Mouse (Mus musculus): Measurements from ENCODE around the gene Nudt3. TPM values are rescaled to one million over a fixed set of nuclear protein-coding genes. Genes with fewer than 3 reads are reported as not detected.

Nudt3 gene
- total and polyA plus RNA-seq, 3 experiments: 54.4 to 69.2 (median 58.3) TPM

DNA sequence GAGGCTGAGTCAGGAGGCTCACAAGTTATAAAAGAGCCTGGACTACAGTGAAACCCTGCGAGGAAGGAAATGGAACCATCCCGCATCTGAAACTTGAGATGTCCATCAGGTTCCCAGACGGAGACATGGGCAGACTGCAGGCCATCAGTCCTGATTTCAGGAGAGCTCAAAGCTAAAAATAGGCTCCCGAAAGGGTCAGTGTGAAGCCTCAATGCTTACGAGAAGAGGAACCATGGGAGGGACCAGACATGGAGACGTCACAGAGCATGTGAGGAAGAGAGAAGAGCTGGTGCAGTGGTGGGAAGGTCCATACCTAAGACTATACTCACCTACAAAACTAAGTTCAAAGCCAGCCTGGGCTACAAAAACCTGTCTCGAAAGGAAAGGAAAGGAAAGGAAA is 7.9 kb downstream of the Nudt3 start:
- Histone ChIP-seq H3K27me3 (replicated peaks) (no peaks in the 10 kb centered on the region), H3K4me2 (ENCODE audit: insufficient read depth, low read depth, poor library complexity, severe bottlenecking) (no peak overlapping the region), H3K4me1 (ENCODE audit: control insufficient read depth in 1 of 2, insufficient read depth in 2 of 2) (peaks cover 0 to 26% of the 10 kb centered on the region in 2 experiments; a peak in 2 of 4 replicates), H3K9me3 (replicated peaks; ENCODE audit: low read length) (peaks cover 7% of the 10 kb centered on the region), H3K9ac (ENCODE audit: insufficient read depth, low read depth) (no peak overlapping the region), H3K36me3 (replicated peaks in 1 of 2; ENCODE audit: control insufficient read depth in 1 of 2, insufficient read depth in 1 of 2, low read length in 1 of 2) (peaks cover 13 to 83% of the 10 kb centered on the region in 2 experiments), H3K27ac (ENCODE audit: insufficient read depth, low read depth) (no peak overlapping the region), H3K4me3 (replicated peaks in 1 of 3; ENCODE audit: low read depth in 2 of 3, low read length in 2 of 3, poor library complexity in 1 of 3) (no peak overlapping the region), H3K79me2 (replicated peaks; ENCODE audit: control insufficient read depth, extremely low read depth, insufficient read depth, poor library complexity, severe bottlenecking) (peaks cover 49% of the 10 kb centered on the region)
- no peak for DNase-seq (ENCODE audit: extremely low read depth)
- TF ChIP-seq RCOR1 (conservative IDR thresholded peaks at IDR 0.05; ENCODE audit: low read depth, low read length) (no peak), MAX (IDR thresholded peaks at IDR 0.05; ENCODE audit: low read length) (no peak), ZNF384 (IDR thresholded peaks at IDR 0.05; ENCODE audit: low read depth, low read length) (no peak), BHLHE40 (IDR thresholded peaks at IDR 0.05; ENCODE audit: low read depth, low read length) (no peak), SMC3 (IDR thresholded peaks at IDR 0.05; ENCODE audit: low read depth, low read length) (no peak), MEF2A (IDR thresholded peaks at IDR 0.05; ENCODE audit: borderline replicate concordance, low read depth, low read length) (no peak), ETS1 (conservative IDR thresholded peaks at IDR 0.05; ENCODE audit: low read depth, low read length) (no peak), GABPA (IDR thresholded peaks at IDR 0.05; ENCODE audit: insufficient replicate concordance, low read depth, low read length) (no peak)
- dilution Hi-C loops (cut with MboI; ENCODE audit: extremely low pct_ligation_motif_present, extremely low pct_unique_long_range_greater_than_20kb, low sequenced_read_pairs) (no loop called here), in situ Hi-C loops (cut with MboI; ENCODE audit: low pct_ligation_motif_present, low pct_unique_long_range_greater_than_20kb, low sequenced_read_pairs) (no loop called here)

DNA sequence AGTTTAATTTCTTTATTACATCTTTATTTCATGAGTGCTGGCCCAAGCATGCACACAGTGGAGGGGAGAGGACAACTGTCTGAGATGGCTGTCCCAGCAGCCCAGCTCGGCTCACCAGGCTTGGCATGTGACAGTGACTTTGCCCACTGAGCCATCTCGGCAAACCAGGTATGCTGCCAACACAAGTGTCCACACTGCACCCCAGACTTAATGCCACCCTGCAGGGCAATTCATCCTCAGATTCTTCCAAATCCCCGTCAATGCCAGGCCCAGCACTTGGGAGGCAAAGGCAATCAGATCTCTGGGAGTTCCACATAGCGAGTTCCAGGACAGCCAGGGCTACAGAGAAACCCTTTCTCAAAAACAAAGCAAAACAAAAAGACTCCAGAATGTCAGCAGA is 10.3 kb downstream of the Nudt3 start:
- Histone ChIP-seq H3K4me3 (replicated peaks in 1 of 3; ENCODE audit: low read depth in 2 of 3, low read length in 2 of 3, poor library complexity in 1 of 3) (no peak overlapping the region), H3K79me2 (replicated peaks; ENCODE audit: control insufficient read depth, extremely low read depth, insufficient read depth, poor library complexity, severe bottlenecking) (peaks cover 33% of the 10 kb centered on the region), H3K4me2 (ENCODE audit: insufficient read depth, low read depth, poor library complexity, severe bottlenecking) (no peak overlapping the region), H3K27me3 (replicated peaks) (no peaks in the 10 kb centered on the region), H3K9me3 (replicated peaks; ENCODE audit: low read length) (peaks cover 6% of the 10 kb centered on the region), H3K9ac (ENCODE audit: insufficient read depth, low read depth) (no peak overlapping the region), H3K36me3 (replicated peaks in 1 of 2; ENCODE audit: control insufficient read depth in 1 of 2, insufficient read depth in 1 of 2, low read length in 1 of 2) (peaks cover 15 to 80% of the 10 kb centered on the region in 2 experiments), H3K4me1 (ENCODE audit: control insufficient read depth in 1 of 2, insufficient read depth in 2 of 2) (peaks cover 0 to 16% of the 10 kb centered on the region in 2 experiments; a peak in 2 of 4 replicates), H3K27ac (ENCODE audit: insufficient read depth, low read depth) (no peak overlapping the region)
- dilution Hi-C loops (cut with MboI; ENCODE audit: extremely low pct_ligation_motif_present, extremely low pct_unique_long_range_greater_than_20kb, low sequenced_read_pairs): no loop called here
- in situ Hi-C loops (cut with MboI; ENCODE audit: low pct_ligation_motif_present, low pct_unique_long_range_greater_than_20kb, low sequenced_read_pairs): no loop called here
- no peak for TF ChIP-seq MAFK (IDR thresholded peaks at IDR 0.05; ENCODE audit: insufficient replicate concordance, low read length)
- no peak for TF ChIP-seq MAX (IDR thresholded peaks at IDR 0.05; ENCODE audit: low read length)
- TF ChIP-seq ZMIZ1 (IDR thresholded peaks at IDR 0.05; ENCODE audit: low read depth, low read length): no peak
- no peak for TF ChIP-seq NRF1 (IDR thresholded peaks at IDR 0.05; ENCODE audit: low read depth, low read length)
- TF ChIP-seq SMC3 (IDR thresholded peaks at IDR 0.05; ENCODE audit: low read depth, low read length): no peak
- no peak for TF ChIP-seq HCFC1 (IDR thresholded peaks at IDR 0.05; ENCODE audit: low read depth, low read length)
- no peak for TF ChIP-seq CHD1 (IDR thresholded peaks at IDR 0.05; ENCODE audit: low read depth, low read length)
- no peak for TF ChIP-seq RCOR1 (conservative IDR thresholded peaks at IDR 0.05; ENCODE audit: low read depth, low read length)
- TF ChIP-seq E2F4 (IDR thresholded peaks at IDR 0.05; ENCODE audit: insufficient replicate concordance, low read depth, low read length): no peak
- TF ChIP-seq ZNF384 (IDR thresholded peaks at IDR 0.05; ENCODE audit: low read depth, low read length): no peak
- TF ChIP-seq MYC (IDR thresholded peaks at IDR 0.05; ENCODE audit: low read depth, low read length): no peak
- TF ChIP-seq USF2 (conservative IDR thresholded peaks at IDR 0.05; ENCODE audit: low read depth, low read length): no peak
- TF ChIP-seq GABPA (IDR thresholded peaks at IDR 0.05; ENCODE audit: insufficient replicate concordance, low read depth, low read length): no peak
- no peak for TF ChIP-seq EP300 (IDR thresholded peaks at IDR 0.05; ENCODE audit: low read length)
- no peak for TF ChIP-seq USF1 (IDR thresholded peaks at IDR 0.05; ENCODE audit: low read depth, low read length)
- TF ChIP-seq MXI1 (IDR thresholded peaks at IDR 0.05; ENCODE audit: low read depth, low read length): no peak
- DNase-seq (ENCODE audit: extremely low read depth): no peak
